Mouse (Mus musculus): ENCODE measurements around the gene Duoxa1. TPM values are rescaled to one million over a fixed set of nuclear protein-coding genes. Genes with fewer than 3 reads are reported as not detected.

Gene Duoxa1
- total and polyA plus RNA-seq, 2 experiments from 2014 or later = not detected

DNA sequence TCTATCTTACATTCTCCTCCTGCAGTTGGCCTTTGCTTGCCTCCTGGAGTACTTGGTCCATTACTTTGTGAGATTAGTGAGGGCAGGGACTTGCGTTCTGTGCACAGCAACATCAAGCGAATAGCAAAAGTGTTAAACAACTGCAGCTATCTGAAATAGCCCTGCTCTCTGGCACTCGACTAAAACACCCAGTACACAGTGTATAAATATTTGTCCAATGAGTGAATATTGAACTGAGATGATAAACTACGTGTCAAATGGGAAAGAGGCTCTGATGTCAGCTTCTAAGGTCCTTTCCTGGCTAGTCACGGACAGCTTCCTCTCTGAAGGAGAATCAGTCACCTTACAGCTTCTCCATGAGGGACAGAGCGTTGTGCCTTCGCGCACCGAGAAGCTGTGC lies 29.4 kb downstream of the Duoxa1 start:
- Histone ChIP-seq H3K4me1 (ENCODE audit: control insufficient read depth, insufficient read depth) (no peaks in the 10 kb centered on the region; the same call in 1 of the 2 replicates), H3K9me3 (replicated peaks; ENCODE audit: control insufficient read depth, low read length) (no peaks in the 10 kb centered on the region), H3K4me2 (ENCODE audit: low read depth, low read length) (no peak overlapping the region), H3K4me3 (ENCODE audit: low read depth, low read length) (no peak overlapping the region), H3K27ac (ENCODE audit: low read depth) (no peak overlapping the region), H3K36me3 (replicated peaks; ENCODE audit: control insufficient read depth, insufficient read depth, low read length) (no peaks in the 10 kb centered on the region), H3K9ac (replicated peaks; ENCODE audit: low read depth, low read length) (no peak overlapping the region), H3K27me3 (ENCODE audit: control insufficient read depth, insufficient read depth, low read length) (no peaks in the 10 kb centered on the region)
- 70% methylated on average over 9 of the region's 9 CpGs for WGBS
- TF ChIP-seq CTCF (IDR thresholded peaks at IDR 0.05; ENCODE audit: low read depth) (no peak), EP300 (IDR thresholded peaks at IDR 0.05; ENCODE audit: low read depth) (no peak)
- DNase-seq (ENCODE audit: low spot score) (no peak), ATAC-seq (ENCODE audit: insufficient read depth, low read depth) (no peak)

DNA sequence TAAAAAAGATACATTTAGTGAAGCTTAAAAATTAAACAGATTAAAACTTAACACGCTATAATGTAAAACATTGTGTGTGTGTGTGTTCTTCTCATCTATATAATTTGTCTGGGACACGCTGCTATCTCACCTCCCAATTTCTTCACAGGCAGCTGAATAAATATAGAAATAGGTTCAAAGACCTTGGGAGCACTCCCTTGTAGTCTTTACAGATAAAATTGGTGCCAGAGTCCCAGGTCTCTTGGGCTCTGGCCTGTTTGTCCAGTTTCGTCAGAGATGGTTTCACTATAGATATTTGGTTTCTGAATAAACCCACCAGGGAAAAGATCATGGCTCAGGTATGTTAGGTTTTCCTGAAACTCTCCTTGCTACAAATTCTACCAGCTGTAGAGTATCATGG lies 34.8 kb downstream of the Duoxa1 start:
- DNase-seq (ENCODE audit: low spot score) (no peak), ATAC-seq (ENCODE audit: insufficient read depth, low read depth) (no peak)
- TF ChIP-seq EP300 (IDR thresholded peaks at IDR 0.05; ENCODE audit: low read depth) (no peak), CTCF (IDR thresholded peaks at IDR 0.05; ENCODE audit: low read depth) (no peak)
- H3K27me3 ChIP-seq (ENCODE audit: control insufficient read depth, insufficient read depth, low read length) = no peaks in the 10 kb centered on the region
- no peak overlapping the region for H3K4me2 ChIP-seq (ENCODE audit: low read depth, low read length)
- no peak overlapping the region for H3K9ac ChIP-seq (replicated peaks; ENCODE audit: low read depth, low read length)
- WGBS = 71% methylated on average over 3 of the region's 3 CpGs
- no peaks in the 10 kb centered on the region for H3K36me3 ChIP-seq (replicated peaks; ENCODE audit: control insufficient read depth, insufficient read depth, low read length)
- no peaks in the 10 kb centered on the region for H3K9me3 ChIP-seq (replicated peaks; ENCODE audit: control insufficient read depth, low read length)
- no peaks in the 10 kb centered on the region for H3K4me1 ChIP-seq (ENCODE audit: control insufficient read depth, insufficient read depth)
- no peak overlapping the region for H3K4me3 ChIP-seq (ENCODE audit: low read depth, low read length)
- no peak overlapping the region for H3K27ac ChIP-seq (ENCODE audit: low read depth)

GRCm38 (mm10) chr2:122266407-122267193 lies 46.9 kb downstream of the Duoxa1 start:
- Histone ChIP-seq H3K4me1 (ENCODE audit: control insufficient read depth, insufficient read depth) (no peaks in the 10 kb centered on the region), H3K9ac (replicated peaks; ENCODE audit: low read depth, low read length) (no peak overlapping the region), H3K4me3 (ENCODE audit: low read depth, low read length) (no peak overlapping the region), H3K4me2 (ENCODE audit: low read depth, low read length) (no peak overlapping the region), H3K36me3 (replicated peaks; ENCODE audit: control insufficient read depth, insufficient read depth, low read length) (peaks cover 9% of the 10 kb centered on the region), H3K27me3 (ENCODE audit: control insufficient read depth, insufficient read depth, low read length) (no peaks in the 10 kb centered on the region), H3K27ac (ENCODE audit: low read depth) (no peak overlapping the region), H3K9me3 (replicated peaks; ENCODE audit: control insufficient read depth, low read length) (no peaks in the 10 kb centered on the region)
- TF ChIP-seq CTCF (IDR thresholded peaks at IDR 0.05; ENCODE audit: low read depth) (no peak), EP300 (IDR thresholded peaks at IDR 0.05; ENCODE audit: low read depth) (no peak)
- DNase-seq (ENCODE audit: low spot score) (no peak), ATAC-seq (ENCODE audit: insufficient read depth, low read depth) (no peak)
- WGBS = 84% methylated on average over 7 of the region's 7 CpGs

DNA sequence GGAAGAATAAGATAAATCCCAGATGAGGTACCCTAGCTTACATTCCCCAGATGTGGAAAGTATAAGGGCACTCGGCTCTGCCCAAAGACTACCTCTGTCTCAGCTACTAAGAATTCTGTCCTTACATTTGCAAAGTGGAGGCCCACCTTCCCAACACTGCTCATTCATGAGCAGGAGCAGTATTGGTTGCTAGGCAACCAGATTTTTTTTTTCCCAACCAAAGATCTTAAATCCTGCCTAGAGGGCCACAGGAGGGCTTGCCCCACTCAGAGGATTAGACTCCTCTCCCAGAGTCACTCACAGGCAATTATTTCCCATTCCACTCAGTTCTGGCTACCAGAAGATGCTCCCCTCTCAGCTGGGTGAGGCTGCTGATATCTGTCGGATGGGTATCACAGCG lies 48.8 kb downstream of the Duoxa1 start:
- DNase-seq (ENCODE audit: low spot score) = no peak
- Histone ChIP-seq H3K9me3 (replicated peaks; ENCODE audit: control insufficient read depth, low read length) (no peaks in the 10 kb centered on the region), H3K9ac (replicated peaks; ENCODE audit: low read depth, low read length) (no peak overlapping the region), H3K27ac (ENCODE audit: low read depth) (no peak overlapping the region), H3K27me3 (ENCODE audit: control insufficient read depth, insufficient read depth, low read length) (no peaks in the 10 kb centered on the region), H3K4me1 (ENCODE audit: control insufficient read depth, insufficient read depth) (no peaks in the 10 kb centered on the region), H3K4me2 (ENCODE audit: low read depth, low read length) (no peak overlapping the region), H3K36me3 (replicated peaks; ENCODE audit: control insufficient read depth, insufficient read depth, low read length) (peaks cover 21% of the 10 kb centered on the region), H3K4me3 (ENCODE audit: low read depth, low read length) (no peak overlapping the region)
- 79% methylated on average over 3 of the region's 3 CpGs for WGBS
- no peak for ATAC-seq (ENCODE audit: insufficient read depth, low read depth)
- no peak for TF ChIP-seq CTCF (IDR thresholded peaks at IDR 0.05; ENCODE audit: low read depth)
- TF ChIP-seq EP300 (IDR thresholded peaks at IDR 0.05; ENCODE audit: low read depth) = no peak

GRCm38 (mm10) chr2:122260729-122261128 lies 52.8 kb downstream of the Duoxa1 start:
- no peaks in the 10 kb centered on the region for H3K9me3 ChIP-seq (replicated peaks; ENCODE audit: control insufficient read depth, low read length)
- H3K4me2 ChIP-seq (ENCODE audit: low read depth, low read length) = no peak overlapping the region
- no peak overlapping the region for H3K9ac ChIP-seq (replicated peaks; ENCODE audit: low read depth, low read length)
- H3K4me3 ChIP-seq (ENCODE audit: low read depth, low read length) = no peak overlapping the region
- H3K4me1 ChIP-seq (ENCODE audit: control insufficient read depth, insufficient read depth) = no peaks in the 10 kb centered on the region
- no peaks in the 10 kb centered on the region for H3K27me3 ChIP-seq (ENCODE audit: control insufficient read depth, insufficient read depth, low read length)
- DNase-seq (ENCODE audit: low spot score) (no peak), ATAC-seq (ENCODE audit: insufficient read depth, low read depth) (no peak)
- WGBS = 84% methylated on average over 5 of the region's 5 CpGs
- peaks cover 36% of the 10 kb centered on the region for H3K36me3 ChIP-seq (replicated peaks; ENCODE audit: control insufficient read depth, insufficient read depth, low read length)
- TF ChIP-seq EP300 (IDR thresholded peaks at IDR 0.05; ENCODE audit: low read depth) (no peak), CTCF (IDR thresholded peaks at IDR 0.05; ENCODE audit: low read depth) (no peak)
- H3K27ac ChIP-seq (ENCODE audit: low read depth) = no peak overlapping the region

DNA sequence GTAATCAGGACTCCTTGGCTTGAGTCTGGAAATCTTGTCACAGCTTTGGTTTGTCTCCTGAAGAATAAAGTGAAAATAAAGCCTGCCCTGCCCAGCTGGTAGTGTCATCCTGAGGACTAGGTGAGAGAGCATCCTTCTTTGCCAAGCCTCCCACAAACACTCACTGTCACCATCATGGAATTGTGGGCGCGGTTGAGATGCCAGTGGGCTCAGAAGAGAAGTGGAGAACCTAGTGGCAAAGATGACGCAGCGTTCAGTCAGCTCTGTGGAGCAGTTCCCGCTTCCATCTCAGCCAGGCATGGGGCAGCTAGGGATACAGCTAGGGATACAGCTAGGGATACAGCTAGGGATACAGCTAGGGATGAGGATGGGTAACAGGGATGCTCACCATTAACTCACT lies 57.5 kb downstream of the Duoxa1 start:
- no peaks in the 10 kb centered on the region for H3K9me3 ChIP-seq (replicated peaks; ENCODE audit: control insufficient read depth, low read length)
- DNase-seq (ENCODE audit: low spot score) (no peak), ATAC-seq (ENCODE audit: insufficient read depth, low read depth) (no peak)
- H3K9ac ChIP-seq (replicated peaks; ENCODE audit: low read depth, low read length) = no peak overlapping the region
- no peak overlapping the region for H3K27ac ChIP-seq (ENCODE audit: low read depth)
- WGBS = 87% methylated on average over 5 of the region's 5 CpGs
- H3K4me3 ChIP-seq (ENCODE audit: low read depth, low read length) = no peak overlapping the region
- H3K4me1 ChIP-seq (ENCODE audit: control insufficient read depth, insufficient read depth) = no peaks in the 10 kb centered on the region
- no peak for TF ChIP-seq CTCF (IDR thresholded peaks at IDR 0.05; ENCODE audit: low read depth)
- no peak for TF ChIP-seq EP300 (IDR thresholded peaks at IDR 0.05; ENCODE audit: low read depth)
- H3K27me3 ChIP-seq (ENCODE audit: control insufficient read depth, insufficient read depth, low read length) = no peaks in the 10 kb centered on the region
- no peak overlapping the region for H3K4me2 ChIP-seq (ENCODE audit: low read depth, low read length)
- H3K36me3 ChIP-seq (replicated peaks; ENCODE audit: control insufficient read depth, insufficient read depth, low read length) = peaks cover 26% of the 10 kb centered on the region; the same call in 1 of the 2 replicates

Other genes starting within 250 kb of the Duoxa1 start
- 11.0 and 15.7 TPM in 2 replicates for gene Spg11, start 195.3 kb downstream of the Duoxa1 start, total RNA-seq (2014; rRNA removed; ENCODE audit: low replicate concordance)
- gene Spg11, start 195.3 kb downstream of the Duoxa1 start, polyA plus RNA-seq (2015; fragmentation: Nextera tagmentation; extraction: Ambion mirVana) = 2.2 and 2.7 TPM in 2 replicates
- 166 and 244 TPM in 2 replicates for gene B2m, start 166.0 kb downstream of the Duoxa1 start, total RNA-seq (2014; rRNA removed; ENCODE audit: low replicate concordance)
- 273 and 282 TPM in 2 replicates for gene B2m, start 166.0 kb downstream of the Duoxa1 start, polyA plus RNA-seq (2015; fragmentation: Nextera tagmentation; extraction: Ambion mirVana)
- not detected in 2 replicates for gene Trim69, start 153.0 kb downstream of the Duoxa1 start, total RNA-seq (2014; rRNA removed; ENCODE audit: low replicate concordance)
- not detected in 2 replicates for gene Trim69, start 153.0 kb downstream of the Duoxa1 start, polyA plus RNA-seq (2015; fragmentation: Nextera tagmentation; extraction: Ambion mirVana)
- gene Patl2, start 127.5 kb downstream of the Duoxa1 start, total RNA-seq (2014; rRNA removed; ENCODE audit: low replicate concordance) = not detected in 2 replicates
- gene Patl2, start 127.5 kb downstream of the Duoxa1 start, polyA plus RNA-seq (2015; fragmentation: Nextera tagmentation; extraction: Ambion mirVana) = 0.04 and 0.05 TPM in 2 replicates
- gene Terb2, start 127.5 kb downstream of the Duoxa1 start, total RNA-seq (2014; rRNA removed; ENCODE audit: low replicate concordance) = not detected in 2 replicates
- gene Terb2, start 127.5 kb downstream of the Duoxa1 start, polyA plus RNA-seq (2015; fragmentation: Nextera tagmentation; extraction: Ambion mirVana) = not detected in 2 replicates
- gene Sord, start 79.0 kb downstream of the Duoxa1 start, total RNA-seq (2014; rRNA removed; ENCODE audit: low replicate concordance) = 99.5 and 115 TPM in 2 replicates
- gene Sord, start 79.0 kb downstream of the Duoxa1 start, polyA plus RNA-seq (2015; fragmentation: Nextera tagmentation; extraction: Ambion mirVana) = 84.2 and 87.7 TPM in 2 replicates
- gene Duox2, start 15.3 kb downstream of the Duoxa1 start, total RNA-seq (2014; rRNA removed; ENCODE audit: low replicate concordance) = 0.04 and 3.7 TPM in 2 replicates
- gene Duox2, start 15.3 kb downstream of the Duoxa1 start, polyA plus RNA-seq (2015; fragmentation: Nextera tagmentation; extraction: Ambion mirVana) = 0.08 and 0.23 TPM in 2 replicates
- gene Duoxa2, start 14.8 kb downstream of the Duoxa1 start, total RNA-seq (2014; rRNA removed; ENCODE audit: low replicate concordance) = not detected in 2 replicates
- gene Duoxa2, start 14.8 kb downstream of the Duoxa1 start, polyA plus RNA-seq (2015; fragmentation: Nextera tagmentation; extraction: Ambion mirVana) = 0.10 and 0.19 TPM in 2 replicates
- gene Duox1, start 1.9 kb upstream of the Duoxa1 start, total RNA-seq (2014; rRNA removed; ENCODE audit: low replicate concordance) = not detected in 2 replicates
- not detected in 2 replicates for gene Duox1, start 1.9 kb upstream of the Duoxa1 start, polyA plus RNA-seq (2015; fragmentation: Nextera tagmentation; extraction: Ambion mirVana)
- gene Shf, start 55.4 kb upstream of the Duoxa1 start, total RNA-seq (2014; rRNA removed; ENCODE audit: low replicate concordance) = 9.1 and 27.0 TPM in 2 replicates
- gene Shf, start 55.4 kb upstream of the Duoxa1 start, polyA plus RNA-seq (2015; fragmentation: Nextera tagmentation; extraction: Ambion mirVana) = 1.1 and 1.3 TPM in 2 replicates
- gene Slc28a2, start 112.7 kb upstream of the Duoxa1 start, total RNA-seq (2014; rRNA removed; ENCODE audit: low replicate concordance) = 5.4 and 5.8 TPM in 2 replicates
- gene Slc28a2, start 112.7 kb upstream of the Duoxa1 start, polyA plus RNA-seq (2015; fragmentation: Nextera tagmentation; extraction: Ambion mirVana) = 6.7 and 7.6 TPM in 2 replicates
- gene Gm14085, start 171.2 kb upstream of the Duoxa1 start, total RNA-seq (2014; rRNA removed; ENCODE audit: low replicate concordance) = 0.04 TPM in 1 of 2 replicates, not detected in the other
- not detected in 2 replicates for gene Gm14085, start 171.2 kb upstream of the Duoxa1 start, polyA plus RNA-seq (2015; fragmentation: Nextera tagmentation; extraction: Ambion mirVana)